Mouse (Mus musculus): ENCODE measurements around the gene Stx12. TPM values are rescaled to one million over a fixed set of nuclear protein-coding genes. Genes with fewer than 3 reads are reported as not detected.

Stx12 gene
- total and polyA plus RNA-seq, 2 experiments from 2014 or later = 170 to 180 TPM

- Histone ChIP-seq H3K4me1 (ENCODE audit: insufficient read depth) (0 out of 2 replicates have a peak, but pooled peaks cover 4% of the 10 kb centered on the region), H3K9ac (no peak overlapping the region), H3K27me3 (ENCODE audit: insufficient read depth, low read length) (no peaks in the 10 kb centered on the region), H3K9me3 (ENCODE audit: low read length) (no peaks in the 10 kb centered on the region), H3K4me2 (ENCODE audit: low read depth) (no peak overlapping the region), H3K27ac (ENCODE audit: low read depth, low read length) (no peak overlapping the region), H3K36me3 (ENCODE audit: insufficient read depth) (peaks cover 31% of the 10 kb centered on the region), H3K4me3 (ENCODE audit: low read depth, low read length) (no peak overlapping the region)
- WGBS = 91% methylated on average over 9 of the region's 9 CpGs
- ATAC-seq (no peak), DNase-seq (no peak)
- TF ChIP-seq CTCF (IDR thresholded peaks at IDR 0.05; ENCODE audit: low read depth) = no peak
These were observed 13.9 kb upstream of the Stx12 start for GRCm38 (mm10) chr4:132898197-132898596.

GRCm38 (mm10) chr4:132894402-132894801, 10.1 kb upstream of the Stx12 start:
- no peak for ATAC-seq
- 0 out of 2 replicates have a peak overlapping the region, but pooled peaks have one; percentile 10 for H3K4me2 ChIP-seq (ENCODE audit: low read depth)

GRCm38 (mm10) chr4:132884844-132885374, 600 bp upstream of the Stx12 start:
- 6% methylated on average over 9 of the region's 9 CpGs for WGBS
- Histone ChIP-seq H3K4me1 (ENCODE audit: insufficient read depth) (peaks cover 8% of the 10 kb centered on the region; the same call in 1 of the 2 replicates), H3K27ac (ENCODE audit: low read depth, low read length) (no peak overlapping the region), H3K4me2 (ENCODE audit: low read depth) (peak overlapping the region; percentile 67), H3K9me3 (ENCODE audit: low read length) (no peaks in the 10 kb centered on the region), H3K4me3 (ENCODE audit: low read depth, low read length) (peak overlapping the region; percentile 75), H3K9ac (peak overlapping the region; percentile 82), H3K36me3 (ENCODE audit: insufficient read depth) (peaks cover 5% of the 10 kb centered on the region; the same call in 1 of the 2 replicates), H3K27me3 (ENCODE audit: insufficient read depth, low read length) (no peaks in the 10 kb centered on the region)
- TF ChIP-seq CTCF (IDR thresholded peaks at IDR 0.05; ENCODE audit: low read depth) = no peak
- no peak for DNase-seq
- ATAC-seq = no peak

More at GRCm38 (mm10) chr4:132894402-132894801, 10.1 kb upstream of the Stx12 start:
- no peaks in the 10 kb centered on the region for H3K9me3 ChIP-seq (ENCODE audit: low read length)
- peak; percentile 30 for DNase-seq
- no peak overlapping the region for H3K9ac ChIP-seq
- no peaks in the 10 kb centered on the region for H3K36me3 ChIP-seq (ENCODE audit: insufficient read depth)
- 5% methylated on average over 7 of the region's 7 CpGs for WGBS
- TF ChIP-seq CTCF (IDR thresholded peaks at IDR 0.05; ENCODE audit: low read depth) = no peak
- H3K27me3 ChIP-seq (ENCODE audit: insufficient read depth, low read length) = no peaks in the 10 kb centered on the region
- 0 out of 2 replicates have a peak, but pooled peaks cover 4% of the 10 kb centered on the region for H3K4me1 ChIP-seq (ENCODE audit: insufficient read depth)
- H3K27ac ChIP-seq (ENCODE audit: low read depth, low read length) = peak overlapping the region; percentile 50; the same call in 1 of the 2 replicates
- H3K4me3 ChIP-seq (ENCODE audit: low read depth, low read length) = no peak overlapping the region

- Histone ChIP-seq H3K4me2 (ENCODE audit: low read depth) (peak overlapping the region; percentile 67), H3K9ac (peak overlapping the region; percentile 82), H3K4me1 (ENCODE audit: insufficient read depth) (peaks cover 12% of the 10 kb centered on the region; the same call in 1 of the 2 replicates), H3K9me3 (ENCODE audit: low read length) (no peaks in the 10 kb centered on the region), H3K36me3 (ENCODE audit: insufficient read depth) (peaks cover 9% of the 10 kb centered on the region), H3K27me3 (ENCODE audit: insufficient read depth, low read length) (no peaks in the 10 kb centered on the region), H3K4me3 (ENCODE audit: low read depth, low read length) (peak overlapping the region; percentile 75), H3K27ac (ENCODE audit: low read depth, low read length) (peak overlapping the region; percentile 73)
- 3% methylated on average over 21 of the region's 21 CpGs for WGBS
- peak; percentile 50 for ATAC-seq
- no peak for TF ChIP-seq CTCF (IDR thresholded peaks at IDR 0.05; ENCODE audit: low read depth)
- no peak for DNase-seq
These were observed 697 bp downstream of the Stx12 start for GRCm38 (mm10) chr4:132883561-132884063.

- DNase-seq (no peak), ATAC-seq (no peak)
- 92% methylated on average over 7 of the region's 7 CpGs for WGBS
- 0 out of 2 replicates have a peak, but pooled peaks cover 4% of the 10 kb centered on the region for H3K4me1 ChIP-seq (ENCODE audit: insufficient read depth)
- H3K36me3 ChIP-seq (ENCODE audit: insufficient read depth) = peaks cover 20% of the 10 kb centered on the region
- H3K4me2 ChIP-seq (ENCODE audit: low read depth) = no peak overlapping the region
- H3K4me3 ChIP-seq (ENCODE audit: low read depth, low read length) = no peak overlapping the region
- H3K27ac ChIP-seq (ENCODE audit: low read depth, low read length) = no peak overlapping the region
- H3K9me3 ChIP-seq (ENCODE audit: low read length) = no peaks in the 10 kb centered on the region
- no peak overlapping the region for H3K9ac ChIP-seq
- no peak for TF ChIP-seq CTCF (IDR thresholded peaks at IDR 0.05; ENCODE audit: low read depth)
- no peaks in the 10 kb centered on the region for H3K27me3 ChIP-seq (ENCODE audit: insufficient read depth, low read length)
These were observed 9.8 kb downstream of the Stx12 start for GRCm38 (mm10) chr4:132874363-132875097.

- ATAC-seq (no peak), DNase-seq (no peak)
- no peak for TF ChIP-seq CTCF (IDR thresholded peaks at IDR 0.05; ENCODE audit: low read depth)
- H3K4me3 ChIP-seq (ENCODE audit: low read depth, low read length) = no peak overlapping the region
- no peak overlapping the region for H3K27ac ChIP-seq (ENCODE audit: low read depth, low read length)
- no peaks in the 10 kb centered on the region for H3K27me3 ChIP-seq (ENCODE audit: insufficient read depth, low read length)
- H3K9ac ChIP-seq = no peak overlapping the region
- H3K9me3 ChIP-seq (ENCODE audit: low read length) = no peaks in the 10 kb centered on the region
- no peak overlapping the region for H3K4me2 ChIP-seq (ENCODE audit: low read depth)
- 92% methylated on average over 11 of the region's 11 CpGs for WGBS
- H3K36me3 ChIP-seq (ENCODE audit: insufficient read depth) = peaks cover 27% of the 10 kb centered on the region
- H3K4me1 ChIP-seq (ENCODE audit: insufficient read depth) = no peaks in the 10 kb centered on the region
These were observed 10.6 kb downstream of the Stx12 start for GRCm38 (mm10) chr4:132873481-132874362.

Measured in forebrain, postnatal 0 days (tissue).